Mouse (Mus musculus): ENCODE data around the gene Lin7a. TPM values are rescaled to one million over a fixed set of nuclear protein-coding genes. Genes with fewer than 3 reads are reported as not detected.

Gene Lin7a
- total RNA-seq, 2 experiments from 2014 or later, result not detected

DNA sequence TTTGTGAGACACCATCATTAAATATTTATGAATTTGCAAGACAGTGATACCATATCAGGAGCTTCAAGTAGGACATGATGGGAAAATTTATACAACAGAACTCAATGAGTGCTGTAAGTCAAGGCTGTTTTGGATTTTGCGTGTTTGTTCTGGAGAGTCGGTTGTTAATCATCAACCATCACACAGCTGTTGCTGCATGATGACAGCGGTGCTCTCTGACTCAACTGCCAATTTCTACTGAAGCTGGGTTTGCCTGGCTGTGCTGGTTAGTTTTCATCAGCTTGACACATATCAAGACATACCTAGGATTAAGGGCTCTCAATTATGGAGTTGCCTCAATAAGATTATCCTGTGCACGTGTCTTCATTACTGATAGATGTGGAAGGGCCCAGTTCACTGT is 41.1 kb downstream of the Lin7a start:
- ATAC-seq (replicated peaks; ENCODE audit: poor library complexity, severe bottlenecking), result no peak

DNA sequence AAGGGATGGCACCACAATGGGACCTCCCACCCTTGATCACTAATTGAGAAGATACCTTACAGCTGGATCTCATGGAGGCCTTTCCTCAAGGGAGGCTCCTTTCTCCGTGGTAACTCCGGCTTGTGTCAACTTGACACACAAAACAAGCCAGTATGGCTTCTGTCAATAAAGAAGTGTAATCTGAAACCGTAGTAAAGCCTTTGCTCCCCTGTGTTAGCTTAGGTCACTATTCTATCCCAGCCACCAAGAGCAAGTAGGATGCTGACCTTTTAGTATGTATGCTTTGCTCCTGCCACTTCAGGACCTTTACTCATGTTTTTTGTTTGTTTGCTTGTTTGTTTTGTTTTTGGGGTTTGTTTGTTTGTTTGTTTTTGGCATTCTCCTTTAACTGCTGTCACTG is 41.9 kb downstream of the Lin7a start:
- ATAC-seq (replicated peaks; ENCODE audit: poor library complexity, severe bottlenecking), result no peak

DNA sequence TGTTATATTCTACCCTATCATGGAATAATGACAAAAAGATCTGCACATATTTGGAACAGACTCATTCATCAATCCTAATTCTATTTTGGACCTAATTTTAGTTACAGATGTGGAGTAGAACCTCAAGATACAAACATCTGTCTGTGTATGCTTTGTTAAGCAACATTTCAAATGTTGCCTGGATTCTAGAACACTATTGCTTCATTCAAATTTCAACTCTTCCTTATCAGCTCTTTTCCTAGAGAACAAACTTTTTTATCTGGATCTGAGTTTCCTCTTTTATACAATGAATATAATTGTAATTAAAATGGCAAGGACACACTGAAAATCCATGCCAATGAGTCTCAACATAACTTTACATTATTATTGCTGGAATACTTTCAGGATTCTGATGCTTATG is 43.8 kb downstream of the Lin7a start:
- ATAC-seq (replicated peaks; ENCODE audit: poor library complexity, severe bottlenecking), result no peak

DNA sequence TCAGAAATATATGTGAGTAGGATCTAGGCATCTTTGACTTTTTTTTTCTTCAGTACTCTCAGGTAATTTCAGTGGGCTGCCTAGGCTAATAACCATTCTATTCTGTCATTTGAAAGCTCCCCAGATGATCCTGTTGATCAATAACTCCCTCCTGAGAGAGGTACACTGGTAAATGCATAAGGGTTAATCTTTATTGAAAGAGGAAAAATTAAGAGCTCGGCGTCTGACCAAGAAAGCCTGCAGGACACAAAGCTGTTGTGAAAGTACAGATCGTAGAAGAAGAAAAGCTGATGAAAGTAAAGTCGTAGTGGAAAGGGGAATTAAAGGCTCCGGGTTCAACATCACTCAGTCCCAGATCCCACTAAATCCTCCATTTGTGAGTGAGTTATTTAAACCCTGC is 44.2 kb downstream of the Lin7a start:
- no peak for ATAC-seq (replicated peaks; ENCODE audit: poor library complexity, severe bottlenecking)

DNA sequence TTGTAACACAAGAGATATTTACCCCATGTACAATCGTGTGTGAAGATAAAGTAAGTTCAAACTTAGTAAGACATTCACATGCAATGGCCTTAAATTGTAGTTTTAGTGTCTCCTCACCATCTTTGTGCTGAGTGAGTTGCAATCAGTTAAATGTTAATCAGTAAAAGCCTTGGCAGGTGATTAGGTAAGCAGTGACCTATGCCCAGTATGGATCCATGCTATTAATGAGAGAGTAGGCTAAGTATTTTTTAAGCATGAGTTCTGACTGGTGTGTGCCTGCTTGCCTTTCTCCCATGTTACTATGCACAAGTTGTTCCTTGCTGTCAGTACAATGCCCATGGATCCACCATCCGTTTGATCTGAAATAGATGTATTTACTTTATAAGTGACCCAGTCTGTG is 44.6 kb downstream of the Lin7a start:
- no peak for ATAC-seq (replicated peaks; ENCODE audit: poor library complexity, severe bottlenecking)

DNA sequence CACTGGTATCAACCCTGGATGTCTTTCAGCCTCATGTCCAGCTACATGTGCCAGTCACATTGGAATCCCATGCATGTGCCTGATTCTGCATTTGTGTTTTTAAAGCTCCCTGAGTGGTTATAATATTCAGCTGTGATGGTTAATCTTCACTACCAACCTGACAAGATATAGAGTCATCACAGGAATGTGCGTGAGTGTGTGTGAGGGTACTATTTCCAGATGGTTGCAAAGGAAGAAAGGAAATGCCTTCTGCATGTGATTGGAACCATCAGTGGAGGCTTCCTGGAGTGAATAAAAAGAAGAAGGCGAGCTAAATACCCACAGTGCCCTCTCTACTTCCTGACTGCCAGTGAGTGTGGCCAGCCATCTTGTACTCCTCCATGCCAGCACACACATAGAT is 48.2 kb downstream of the Lin7a start:
- no peak for ATAC-seq (replicated peaks; ENCODE audit: poor library complexity, severe bottlenecking)

DNA sequence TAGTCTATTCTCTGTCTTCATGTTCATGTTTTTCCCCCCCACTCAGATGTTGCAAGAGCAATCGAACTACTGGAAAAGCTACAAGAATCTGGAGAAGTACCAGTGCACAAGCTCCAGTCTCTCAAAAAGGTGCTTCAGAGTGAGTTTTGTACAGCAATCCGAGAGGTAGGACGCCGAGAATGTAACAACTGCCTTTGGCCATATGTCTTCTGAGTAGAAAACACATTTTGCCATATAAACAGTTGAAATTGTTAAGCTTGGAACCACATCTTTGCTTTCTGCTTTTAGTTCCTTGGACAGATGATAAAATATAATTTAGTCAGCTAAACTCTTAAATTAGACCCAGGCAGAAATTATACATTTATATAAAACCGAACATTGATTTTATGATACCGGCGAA is 52.4 kb downstream of the Lin7a start:
- no peak for ATAC-seq (replicated peaks; ENCODE audit: poor library complexity, severe bottlenecking)

DNA sequence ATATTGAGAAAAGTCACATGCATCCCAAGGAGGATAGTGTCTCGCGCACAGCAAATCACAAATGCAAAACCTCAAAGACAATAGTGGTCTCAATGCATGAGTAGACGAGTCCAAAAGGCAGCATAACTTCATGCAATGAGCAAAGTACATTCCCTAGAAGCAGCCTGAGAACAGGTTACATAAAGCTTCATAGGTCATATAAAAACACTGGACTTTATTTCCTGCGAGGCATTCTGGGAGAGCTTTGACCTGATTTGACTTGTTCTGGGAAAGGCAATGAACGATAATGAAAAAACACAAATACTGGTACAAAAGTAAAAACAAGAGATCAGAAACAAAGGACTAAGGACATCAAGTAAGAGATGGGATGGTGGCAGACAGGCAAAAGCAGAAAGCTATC is 54.1 kb downstream of the Lin7a start:
- no peak for ATAC-seq (replicated peaks; ENCODE audit: poor library complexity, severe bottlenecking)

DNA sequence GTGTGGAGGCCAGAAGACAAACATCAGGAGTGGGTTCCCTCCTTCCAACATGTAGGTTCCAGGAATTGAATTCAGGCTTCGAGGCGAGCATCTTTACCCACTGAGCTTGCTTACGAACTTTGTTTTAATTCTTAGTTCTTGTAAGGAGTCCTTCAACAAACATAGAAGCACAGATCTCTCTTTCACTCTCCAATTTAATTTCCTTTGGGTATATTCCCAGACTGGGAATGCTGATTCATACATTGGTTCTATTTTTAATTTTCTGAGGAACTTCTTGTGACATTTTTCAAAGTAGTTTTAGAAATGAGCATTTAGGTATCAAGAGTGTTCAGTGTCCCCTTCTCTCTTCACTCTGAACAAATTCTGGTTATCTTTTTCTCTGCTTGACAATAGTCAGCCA is 68.0 kb downstream of the Lin7a start:
- no peak for ATAC-seq (replicated peaks; ENCODE audit: poor library complexity, severe bottlenecking)

DNA sequence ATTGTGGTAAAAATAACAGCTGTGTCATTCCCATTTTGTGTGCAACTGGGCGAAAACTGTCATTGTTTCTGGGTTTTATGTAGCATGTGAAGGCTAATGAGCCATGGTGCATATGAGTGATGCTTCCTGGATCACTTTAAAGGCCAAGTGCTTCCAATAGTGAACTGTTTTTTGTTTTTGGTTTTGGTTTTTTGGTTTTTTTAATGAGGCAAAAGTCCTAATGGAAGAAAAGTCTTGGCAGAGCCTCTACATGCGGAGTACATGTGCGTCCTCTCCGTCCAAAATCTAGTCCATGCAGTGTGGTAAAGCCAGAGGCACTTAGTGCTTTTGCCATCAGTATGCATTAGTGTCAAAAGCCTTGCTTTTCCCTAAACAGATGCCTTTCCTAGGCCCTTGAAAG is 69.7 kb downstream of the Lin7a start:
- no peak for ATAC-seq (replicated peaks; ENCODE audit: poor library complexity, severe bottlenecking)

DNA sequence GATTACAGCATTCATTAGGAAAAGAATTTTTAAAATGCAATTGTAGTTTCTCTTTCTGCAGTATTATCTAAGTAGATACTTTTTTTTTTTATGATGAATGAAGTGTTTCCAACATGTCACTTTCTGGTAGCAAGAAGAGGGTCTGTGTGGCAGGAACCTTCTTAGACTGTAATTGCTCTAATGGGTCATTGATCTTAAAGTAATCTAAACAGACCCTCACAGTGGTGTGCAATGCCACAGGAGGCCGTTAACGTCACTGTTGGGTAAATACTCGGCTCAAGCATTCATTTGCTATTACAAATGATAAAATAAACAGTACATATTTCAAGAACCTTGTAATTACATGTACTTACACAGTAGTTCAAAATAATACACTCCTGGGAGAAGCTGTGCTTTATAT is 72.7 kb downstream of the Lin7a start:
- no peak for ATAC-seq (replicated peaks; ENCODE audit: poor library complexity, severe bottlenecking)

DNA sequence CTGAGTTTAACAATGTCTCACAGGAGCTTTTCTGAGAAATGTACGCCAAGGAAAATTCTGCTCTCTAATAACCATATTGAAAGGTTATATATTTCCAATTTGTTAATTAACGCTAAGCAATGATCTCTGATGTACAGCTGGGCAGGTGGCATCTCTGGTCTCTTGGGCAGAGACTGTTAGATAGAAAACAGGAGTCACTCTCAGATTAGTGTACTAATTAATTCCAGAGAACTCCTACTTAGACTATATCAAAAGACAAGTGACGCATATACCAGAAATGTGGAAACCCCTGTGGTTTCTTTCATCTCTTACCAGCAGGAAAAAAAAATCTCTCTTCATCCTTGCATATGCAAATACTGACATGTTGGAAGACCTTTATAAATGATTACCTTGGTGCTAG is 76.4 kb downstream of the Lin7a start:
- ATAC-seq (replicated peaks; ENCODE audit: poor library complexity, severe bottlenecking), result no peak

DNA sequence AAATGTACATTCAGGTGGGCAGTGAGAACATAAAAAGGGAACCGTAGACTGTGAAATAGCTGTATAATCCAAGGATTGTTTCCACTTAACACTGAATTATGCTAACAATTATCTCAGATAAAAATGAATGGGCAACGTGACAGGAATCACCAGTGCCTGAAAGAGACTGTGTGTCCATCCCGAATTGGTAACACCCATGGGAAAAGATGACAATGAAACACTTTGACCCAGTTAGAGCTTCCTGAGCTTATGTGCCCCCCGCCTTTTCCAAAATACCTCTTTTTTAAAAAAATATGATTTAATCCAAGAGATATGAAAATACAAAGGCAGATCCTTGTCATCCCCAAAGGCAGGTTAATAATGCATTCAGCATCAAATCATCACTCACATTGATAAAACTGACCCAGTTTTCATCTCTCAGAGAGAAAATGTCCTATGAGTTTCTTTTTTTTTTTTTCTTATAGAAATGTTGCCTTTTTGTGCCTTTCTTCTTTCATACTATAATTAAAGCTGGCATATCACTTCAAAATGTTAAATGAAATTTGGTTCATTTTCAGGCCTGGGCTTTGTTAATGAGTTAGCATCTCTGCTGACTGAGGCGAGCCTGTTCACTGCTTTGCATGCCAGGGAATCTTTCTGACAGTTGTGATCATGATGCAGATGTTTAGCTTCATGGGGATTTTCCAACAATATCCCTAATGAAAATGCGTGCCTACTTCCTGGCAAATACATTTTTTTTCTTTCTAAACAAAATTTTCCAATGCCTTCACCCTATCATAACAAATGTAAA is 80.4 kb downstream of the Lin7a start:
- no peak for ATAC-seq (replicated peaks; ENCODE audit: poor library complexity, severe bottlenecking)

DNA sequence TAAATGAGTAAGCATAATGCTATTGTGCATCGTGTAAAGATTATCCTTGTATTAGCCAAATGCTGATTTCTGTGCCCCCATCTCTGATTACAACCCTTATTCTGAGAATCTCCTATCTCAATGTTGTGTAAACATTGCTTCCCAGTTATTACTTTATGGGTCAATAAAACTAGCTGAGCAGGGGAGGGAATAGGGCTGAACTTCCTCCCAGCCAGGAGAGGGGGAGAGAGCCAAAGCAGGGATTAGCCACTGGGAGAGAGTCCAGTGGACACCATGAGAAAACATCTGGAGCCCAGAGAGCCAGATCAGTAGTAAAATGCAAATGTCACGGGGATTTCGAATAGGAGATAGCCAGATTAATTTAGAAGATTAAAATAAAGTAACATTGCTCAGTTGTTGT is 82.0 kb downstream of the Lin7a start:
- ATAC-seq (replicated peaks; ENCODE audit: poor library complexity, severe bottlenecking), result no peak

DNA sequence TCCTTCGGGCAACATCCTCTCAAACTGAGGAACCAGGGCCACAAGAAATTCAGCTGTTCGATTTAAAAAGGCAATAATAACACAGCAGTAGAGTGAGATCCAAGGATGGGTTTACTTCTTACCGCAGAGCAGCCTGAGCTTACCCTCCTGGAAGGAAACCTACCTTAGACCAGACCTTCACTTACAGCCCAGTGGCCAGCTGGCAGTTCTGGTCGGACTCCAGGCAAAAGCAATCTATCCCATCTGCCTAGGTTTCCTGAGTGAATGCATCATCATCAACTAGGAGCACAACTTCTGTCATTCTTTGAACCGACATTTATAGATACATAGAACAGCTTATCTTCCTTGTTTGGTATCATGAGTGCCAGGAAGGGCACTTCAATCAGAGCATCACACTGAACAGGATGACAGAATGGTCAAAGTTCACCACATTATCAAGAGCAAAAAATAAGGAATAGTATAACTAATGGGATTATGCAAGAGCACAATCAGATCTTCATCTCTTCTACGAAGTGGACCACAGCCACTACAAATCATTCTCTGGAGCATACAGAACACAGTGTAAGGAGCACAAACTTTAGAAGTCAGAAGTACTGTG is 87.1 kb downstream of the Lin7a start:
- ATAC-seq (replicated peaks; ENCODE audit: poor library complexity, severe bottlenecking), result no peak

DNA sequence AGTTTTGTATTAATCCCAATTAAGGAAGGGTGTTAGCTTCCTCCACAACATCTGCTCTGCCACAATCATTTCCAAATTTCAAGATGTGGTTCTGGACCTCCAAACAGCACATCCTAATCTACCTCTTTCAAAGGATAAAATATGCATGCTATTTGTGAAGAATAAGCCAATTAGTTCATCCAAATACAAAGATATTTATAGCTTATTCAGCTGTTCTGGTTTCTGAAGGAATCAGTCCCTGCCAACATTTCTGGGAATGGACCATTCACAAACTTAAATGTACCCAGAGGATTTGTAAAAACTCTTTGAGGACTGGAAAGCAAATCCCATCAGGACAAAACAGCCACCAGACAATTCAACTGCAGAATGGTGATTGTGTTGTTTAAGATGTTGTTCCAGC is 87.8 kb downstream of the Lin7a start:
- ATAC-seq (replicated peaks; ENCODE audit: poor library complexity, severe bottlenecking), result no peak

DNA sequence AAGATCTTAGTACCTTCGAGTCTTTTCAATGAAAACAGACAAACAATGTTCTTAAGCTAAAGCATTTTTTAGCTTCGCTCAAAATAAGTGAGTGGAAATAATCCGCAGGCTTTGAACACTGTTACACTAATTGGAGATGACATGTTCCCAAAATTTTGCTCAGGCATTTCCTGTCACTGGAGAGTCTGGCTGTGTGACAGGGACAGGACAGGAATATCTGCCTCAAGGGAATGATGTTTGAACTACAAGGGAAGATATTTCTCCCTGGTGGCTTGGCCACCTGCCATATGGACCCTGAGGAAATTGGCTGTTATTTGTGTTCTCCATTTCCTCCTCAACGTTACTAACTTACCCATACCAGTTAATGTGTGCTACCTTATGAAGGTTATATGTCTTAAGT is 90.1 kb downstream of the Lin7a start:
- no peak for ATAC-seq (replicated peaks; ENCODE audit: poor library complexity, severe bottlenecking)

DNA sequence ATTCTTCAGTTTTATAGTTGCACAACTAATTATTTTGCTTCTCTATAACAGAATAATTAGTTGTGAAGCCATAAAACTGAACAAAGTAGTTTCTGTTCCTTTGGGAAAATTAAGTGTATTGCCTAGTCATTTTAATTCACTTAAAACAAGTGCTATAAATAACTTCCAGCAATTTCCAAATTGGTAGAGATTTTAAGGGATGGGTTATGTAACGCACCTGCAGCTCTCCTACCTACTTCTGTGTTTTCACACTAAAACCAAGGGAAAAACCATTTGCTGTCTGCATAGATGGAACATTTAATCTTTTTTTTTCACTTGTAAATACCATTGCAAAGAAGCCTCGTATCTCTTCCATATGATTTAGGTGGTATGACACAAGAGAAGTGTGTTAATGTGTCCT is 90.5 kb downstream of the Lin7a start:
- ATAC-seq (replicated peaks; ENCODE audit: poor library complexity, severe bottlenecking), result no peak

DNA sequence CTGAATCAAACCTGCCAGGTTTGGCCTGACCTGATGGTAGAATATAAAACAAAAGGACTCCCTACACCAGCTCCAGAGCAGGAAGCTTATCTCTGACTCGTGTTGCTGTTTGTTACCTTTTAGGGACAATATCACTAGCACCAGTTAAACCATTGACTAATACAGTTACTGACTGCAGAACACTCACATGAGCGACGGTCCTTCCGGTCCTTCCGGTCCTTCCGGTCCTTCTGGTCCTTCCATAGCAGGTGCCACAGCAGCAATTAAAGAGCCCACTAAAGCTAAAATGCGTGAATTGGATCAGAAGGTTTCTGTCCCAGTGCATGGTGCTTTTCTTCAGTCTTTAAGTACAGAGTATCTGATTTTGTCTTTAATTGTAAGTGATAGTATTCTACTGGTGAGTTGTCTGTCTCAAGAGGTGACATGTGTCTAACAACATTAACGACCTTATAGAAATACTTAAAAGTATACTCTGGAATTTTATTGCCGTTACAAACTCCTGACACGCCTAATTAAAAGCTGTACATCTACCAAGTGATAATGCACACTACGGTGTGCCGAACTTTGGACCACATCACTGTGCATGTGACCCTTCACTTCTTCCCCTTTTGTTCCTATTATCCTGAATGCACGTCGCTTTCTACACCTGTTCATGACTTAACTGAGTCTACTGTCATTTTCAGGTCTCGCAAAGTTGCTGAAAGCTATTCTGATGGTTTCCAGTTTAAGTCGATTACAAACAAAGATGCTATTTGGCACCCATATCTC is 91.7 kb downstream of the Lin7a start:
- no peak for ATAC-seq (replicated peaks; ENCODE audit: poor library complexity, severe bottlenecking)

DNA sequence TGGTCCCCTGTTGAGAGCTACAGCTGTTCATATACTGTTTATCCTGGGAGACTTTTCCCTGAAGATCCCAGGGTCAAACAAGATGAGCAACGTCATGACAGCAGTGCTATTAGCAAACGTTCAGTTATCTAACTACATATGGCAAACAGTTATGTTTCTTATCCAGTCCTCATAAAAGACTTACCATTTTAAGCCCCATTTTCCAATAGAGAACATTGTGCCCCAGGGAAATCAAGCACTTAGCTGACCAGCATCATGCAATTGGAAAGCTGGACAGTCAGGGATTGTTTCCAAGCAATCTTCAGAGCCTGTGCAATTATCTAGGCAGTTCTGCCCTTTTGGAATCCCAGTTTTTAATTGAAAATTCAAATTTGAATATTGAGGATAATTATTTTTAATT is 105.7 kb downstream of the Lin7a start:
- no peak for ATAC-seq (replicated peaks; ENCODE audit: poor library complexity, severe bottlenecking)

DNA sequence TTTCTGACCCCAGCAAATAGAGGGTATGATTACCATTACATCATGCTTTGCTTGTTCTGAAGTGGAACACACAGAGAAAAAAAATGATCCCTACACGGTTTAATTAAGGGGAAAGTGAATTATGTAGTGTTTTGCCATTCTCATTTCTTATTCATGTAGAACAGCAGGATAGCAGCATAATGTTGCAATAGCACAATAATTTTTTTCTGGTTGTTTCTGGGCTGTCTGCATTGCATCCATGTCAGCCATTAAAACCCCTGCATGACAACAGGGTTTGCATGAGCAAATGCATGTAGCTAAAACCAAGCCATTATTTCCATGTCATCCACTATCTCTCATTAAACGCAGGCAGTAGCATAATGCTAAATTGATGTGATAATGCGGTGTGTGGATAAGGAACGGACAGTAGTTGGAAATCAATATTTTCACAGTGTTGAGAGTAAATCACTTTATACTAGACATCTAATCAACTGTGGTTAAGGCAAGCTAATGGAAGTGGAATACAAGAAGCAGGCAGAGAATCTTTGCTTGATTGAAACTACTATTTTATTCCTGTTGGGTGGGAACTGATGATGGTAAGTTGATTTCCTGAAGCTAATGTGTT is 109.8 kb downstream of the Lin7a start:
- ATAC-seq (replicated peaks; ENCODE audit: poor library complexity, severe bottlenecking), result no peak

Measured in granulocyte monocyte progenitor cell, adult 5-6 weeks (primary cell).